Mouse (Mus musculus): ENCODE results near the gene Coro2a. TPM values are rescaled to one million over a fixed set of nuclear protein-coding genes. Genes with fewer than 3 reads are reported as not detected.
A peak's percentile ranks its signal among the peaks of the same experiment; 100 is the strongest.

Gene Coro2a
- polyA plus RNA-seq, 1 experiment from 2014 or later, result 66.0 TPM

- no peak overlapping the region for H3K4me3 ChIP-seq (replicated peaks)
- ATAC-seq, result no peak
- no peaks in the 10 kb centered on the region for H3K27me3 ChIP-seq (replicated peaks)
- peaks cover 15% of the 10 kb centered on the region for H3K4me1 ChIP-seq (replicated peaks)
- H3K4me2 ChIP-seq (replicated peaks), result no peak overlapping the region
- no peaks in the 10 kb centered on the region for H3K9me3 ChIP-seq
- H3K27ac ChIP-seq, result no peak overlapping the region
- no peaks in the 10 kb centered on the region for H3K36me3 ChIP-seq
- H3K9ac ChIP-seq, result no peak overlapping the region
- WGBS, result 81% methylated on average over 2 of the region's 2 CpGs
Observed at GRCm38 (mm10) chr4:46632465-46632864, 30.5 kb upstream of the Coro2a start.

GRCm38 (mm10) chr4:46630390-46630789 is 28.4 kb upstream of the Coro2a start:
- peak overlapping the region; percentile 60; the same call in 1 of the 2 replicates for H3K27ac ChIP-seq
- peaks cover 20% of the 10 kb centered on the region for H3K4me1 ChIP-seq (replicated peaks)
- WGBS, result 59% methylated on average over 9 of the region's 9 CpGs
- H3K4me3 ChIP-seq (replicated peaks), result no peak overlapping the region
- no peak overlapping the region for H3K4me2 ChIP-seq (replicated peaks)
- ATAC-seq, result no peak
- H3K9me3 ChIP-seq, result no peaks in the 10 kb centered on the region
- no peaks in the 10 kb centered on the region for H3K36me3 ChIP-seq
- no peak overlapping the region for H3K9ac ChIP-seq
- no peaks in the 10 kb centered on the region for H3K27me3 ChIP-seq (replicated peaks)

DNA sequence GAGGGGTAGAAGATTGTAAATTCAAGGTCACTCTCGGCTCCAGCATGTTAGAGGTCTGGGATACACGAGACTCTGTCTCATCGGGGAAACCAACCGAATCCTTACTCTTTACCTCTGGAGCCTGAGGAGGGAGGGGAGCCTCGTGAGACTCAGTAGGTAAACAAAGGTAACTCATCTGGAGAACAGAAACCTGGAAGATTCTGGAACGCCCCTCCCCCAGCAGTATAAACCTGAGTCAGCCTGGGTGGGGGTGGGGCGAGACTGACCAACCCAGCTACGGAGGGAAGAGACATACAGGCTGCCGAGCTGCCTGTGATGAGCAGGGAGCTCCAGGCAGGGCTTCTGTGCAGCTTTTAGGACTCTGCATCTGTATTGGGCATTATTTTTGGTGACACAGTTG is 26.9 kb upstream of the Coro2a start:
- Histone ChIP-seq H3K9ac (no peak overlapping the region), H3K36me3 (no peaks in the 10 kb centered on the region), H3K9me3 (no peaks in the 10 kb centered on the region), H3K4me2 (replicated peaks) (0 out of 2 replicates have a peak overlapping the region, but pooled peaks have one; percentile 29), H3K4me3 (replicated peaks) (no peak overlapping the region), H3K4me1 (replicated peaks) (peaks cover 20% of the 10 kb centered on the region), H3K27me3 (replicated peaks) (no peaks in the 10 kb centered on the region), H3K27ac (peak overlapping the region; percentile 55; the same call in 1 of the 2 replicates)
- ATAC-seq, result peak; percentile 72
- 16% methylated on average over 9 of the region's 9 CpGs for WGBS

GRCm38 (mm10) chr4:46628081-46628480 is 26.1 kb upstream of the Coro2a start:
- no peak overlapping the region; the same call in 1 of the 2 replicates for H3K4me2 ChIP-seq (replicated peaks)
- peak overlapping the region; percentile 67 for H3K27ac ChIP-seq
- ATAC-seq, result peak; percentile 27; the same call in 1 of the 2 replicates
- no peaks in the 10 kb centered on the region for H3K36me3 ChIP-seq
- H3K4me3 ChIP-seq (replicated peaks), result no peak overlapping the region
- H3K9me3 ChIP-seq, result no peaks in the 10 kb centered on the region
- peaks cover 21% of the 10 kb centered on the region for H3K4me1 ChIP-seq (replicated peaks)
- WGBS, result 66% methylated on average over 11 of the region's 11 CpGs
- H3K27me3 ChIP-seq (replicated peaks), result no peaks in the 10 kb centered on the region
- H3K9ac ChIP-seq, result no peak overlapping the region

- 77% methylated on average over 10 of the region's 10 CpGs for WGBS
- H3K36me3 ChIP-seq, result no peaks in the 10 kb centered on the region
- no peaks in the 10 kb centered on the region for H3K9me3 ChIP-seq
- ATAC-seq, result no peak
- no peak overlapping the region for H3K4me3 ChIP-seq (replicated peaks)
- H3K27ac ChIP-seq, result no peak overlapping the region
- H3K4me1 ChIP-seq (replicated peaks), result peaks cover 31% of the 10 kb centered on the region
- no peak overlapping the region for H3K9ac ChIP-seq
- no peaks in the 10 kb centered on the region for H3K27me3 ChIP-seq (replicated peaks)
- H3K4me2 ChIP-seq (replicated peaks), result no peak overlapping the region
Observed at GRCm38 (mm10) chr4:46625101-46625500, 23.1 kb upstream of the Coro2a start.

DNA sequence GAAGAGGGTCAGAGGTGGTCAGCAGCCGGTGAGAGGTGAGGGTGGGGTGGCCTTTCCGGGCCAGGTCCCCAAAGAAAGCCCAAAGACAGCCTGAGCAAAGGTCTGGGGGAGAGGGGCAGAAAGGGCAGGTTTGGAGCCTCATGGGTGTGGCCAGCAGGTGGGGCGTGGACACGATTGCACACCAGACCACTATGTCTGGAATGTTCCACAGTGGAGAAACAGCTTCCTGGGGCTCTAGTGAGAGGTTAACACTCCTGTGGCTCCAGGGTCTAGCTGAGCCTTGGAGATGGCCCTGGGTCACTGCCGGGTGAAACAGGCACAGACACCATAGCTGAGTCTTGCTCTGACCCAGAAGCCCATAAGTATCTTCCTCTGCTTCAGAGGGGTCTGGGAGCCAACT is 21.0 kb upstream of the Coro2a start:
- peaks cover 20% of the 10 kb centered on the region for H3K4me1 ChIP-seq (replicated peaks)
- no peak overlapping the region for H3K27ac ChIP-seq
- no peak overlapping the region for H3K4me2 ChIP-seq (replicated peaks)
- H3K9ac ChIP-seq, result no peak overlapping the region
- H3K4me3 ChIP-seq (replicated peaks), result no peak overlapping the region
- H3K36me3 ChIP-seq, result no peaks in the 10 kb centered on the region
- WGBS, result 60% methylated on average over 5 of the region's 5 CpGs
- H3K9me3 ChIP-seq, result no peaks in the 10 kb centered on the region
- peak; percentile 29; the same call in 1 of the 2 replicates for ATAC-seq
- H3K27me3 ChIP-seq (replicated peaks), result no peaks in the 10 kb centered on the region

GRCm38 (mm10) chr4:46620946-46621345 is 18.9 kb upstream of the Coro2a start:
- 76% methylated on average over 8 of the region's 8 CpGs for WGBS
- Histone ChIP-seq H3K4me1 (replicated peaks) (peaks cover 15% of the 10 kb centered on the region), H3K27me3 (replicated peaks) (no peaks in the 10 kb centered on the region)

GRCm38 (mm10) chr4:46620330-46620729 is 18.3 kb upstream of the Coro2a start:
- Histone ChIP-seq H3K36me3 (no peaks in the 10 kb centered on the region), H3K9me3 (no peaks in the 10 kb centered on the region), H3K4me1 (replicated peaks) (peaks cover 15% of the 10 kb centered on the region), H3K9ac (no peak overlapping the region), H3K27me3 (replicated peaks) (no peaks in the 10 kb centered on the region), H3K27ac (no peak overlapping the region), H3K4me3 (replicated peaks) (no peak overlapping the region), H3K4me2 (replicated peaks) (peak overlapping the region; percentile 28; the same call in 1 of the 2 replicates)
- peak; percentile 44 for ATAC-seq
- WGBS, result 19% methylated on average over 23 of the region's 23 CpGs

More at GRCm38 (mm10) chr4:46620946-46621345, 18.9 kb upstream of the Coro2a start:
- Histone ChIP-seq H3K4me3 (replicated peaks) (no peak overlapping the region), H3K4me2 (replicated peaks) (no peak overlapping the region), H3K9me3 (no peaks in the 10 kb centered on the region), H3K36me3 (no peaks in the 10 kb centered on the region), H3K27ac (no peak overlapping the region), H3K9ac (no peak overlapping the region)
- ATAC-seq, result no peak

DNA sequence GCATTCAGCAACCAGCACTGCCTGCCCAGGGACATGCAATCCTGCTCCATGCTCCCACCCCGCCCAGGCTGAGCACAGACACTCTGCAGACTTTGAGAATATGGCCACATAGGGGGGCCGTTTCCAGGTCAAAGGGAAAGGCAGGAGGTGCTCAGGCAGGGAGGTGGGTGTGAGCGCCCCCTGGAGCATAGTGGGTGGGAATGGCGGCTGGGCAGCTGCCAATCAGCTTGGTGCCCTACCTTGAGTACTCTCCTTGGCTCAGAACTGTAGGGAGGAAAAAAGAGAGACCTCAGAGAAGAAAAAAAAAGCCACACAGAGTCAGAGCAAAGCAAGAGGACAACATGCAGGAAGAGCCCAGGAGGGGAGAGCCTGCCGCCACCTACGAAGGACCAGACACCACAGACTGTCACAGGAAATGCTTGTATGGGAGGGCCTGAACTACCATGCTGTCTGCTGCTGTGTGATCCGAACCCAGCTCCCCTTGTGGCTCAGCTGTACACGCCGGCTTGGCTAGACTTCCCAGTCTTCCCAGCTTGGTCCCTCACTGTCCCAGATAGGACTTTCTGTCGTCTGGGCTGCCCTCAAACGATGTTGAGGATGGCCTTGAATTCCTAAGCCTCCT is 16.3 kb upstream of the Coro2a start:
- Histone ChIP-seq H3K27ac (no peak overlapping the region), H3K9ac (no peak overlapping the region), H3K4me2 (replicated peaks) (no peak overlapping the region), H3K9me3 (no peaks in the 10 kb centered on the region), H3K27me3 (replicated peaks) (no peaks in the 10 kb centered on the region), H3K4me3 (replicated peaks) (no peak overlapping the region), H3K36me3 (no peaks in the 10 kb centered on the region), H3K4me1 (replicated peaks) (peaks cover 13% of the 10 kb centered on the region)
- WGBS, result 64% methylated on average over 11 of the region's 11 CpGs
- no peak for ATAC-seq

GRCm38 (mm10) chr4:46617408-46617807 is 15.4 kb upstream of the Coro2a start:
- H3K4me1 ChIP-seq (replicated peaks), result peaks cover 6% of the 10 kb centered on the region
- no peaks in the 10 kb centered on the region for H3K9me3 ChIP-seq
- 79% methylated on average over 6 of the region's 6 CpGs for WGBS
- no peaks in the 10 kb centered on the region for H3K36me3 ChIP-seq
- no peak overlapping the region for H3K27ac ChIP-seq
- H3K4me3 ChIP-seq (replicated peaks), result no peak overlapping the region
- no peak for ATAC-seq
- H3K27me3 ChIP-seq (replicated peaks), result no peaks in the 10 kb centered on the region
- no peak overlapping the region for H3K9ac ChIP-seq
- no peak overlapping the region for H3K4me2 ChIP-seq (replicated peaks)

DNA sequence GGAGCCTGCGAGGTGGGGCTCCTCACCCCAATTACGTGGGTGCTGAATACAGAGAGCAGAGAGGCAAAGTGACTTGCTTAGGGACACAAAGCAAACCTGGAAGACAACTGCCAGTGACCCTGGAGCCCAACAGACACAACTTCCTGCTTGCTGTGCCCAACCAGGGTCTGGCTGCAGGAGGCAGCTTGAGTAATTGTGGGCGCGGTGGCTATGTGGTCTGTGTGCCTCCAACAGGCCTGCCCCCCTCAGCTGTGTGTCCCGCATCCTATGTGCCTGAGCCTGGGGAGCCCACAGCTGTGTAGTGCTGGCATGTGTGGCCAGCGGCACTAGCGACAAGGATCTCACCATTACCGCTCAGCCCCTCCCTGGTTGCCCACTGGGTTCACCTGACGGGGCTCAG is 12.6 kb upstream of the Coro2a start:
- H3K4me2 ChIP-seq (replicated peaks), result no peak overlapping the region
- no peak overlapping the region for H3K27ac ChIP-seq
- H3K36me3 ChIP-seq, result no peaks in the 10 kb centered on the region
- H3K4me3 ChIP-seq (replicated peaks), result no peak overlapping the region
- no peaks in the 10 kb centered on the region; the same call in 1 of the 2 replicates for H3K4me1 ChIP-seq (replicated peaks)
- no peaks in the 10 kb centered on the region for H3K9me3 ChIP-seq
- WGBS, result 68% methylated on average over 9 of the region's 9 CpGs
- H3K27me3 ChIP-seq (replicated peaks), result no peaks in the 10 kb centered on the region
- ATAC-seq, result no peak
- no peak overlapping the region for H3K9ac ChIP-seq

DNA sequence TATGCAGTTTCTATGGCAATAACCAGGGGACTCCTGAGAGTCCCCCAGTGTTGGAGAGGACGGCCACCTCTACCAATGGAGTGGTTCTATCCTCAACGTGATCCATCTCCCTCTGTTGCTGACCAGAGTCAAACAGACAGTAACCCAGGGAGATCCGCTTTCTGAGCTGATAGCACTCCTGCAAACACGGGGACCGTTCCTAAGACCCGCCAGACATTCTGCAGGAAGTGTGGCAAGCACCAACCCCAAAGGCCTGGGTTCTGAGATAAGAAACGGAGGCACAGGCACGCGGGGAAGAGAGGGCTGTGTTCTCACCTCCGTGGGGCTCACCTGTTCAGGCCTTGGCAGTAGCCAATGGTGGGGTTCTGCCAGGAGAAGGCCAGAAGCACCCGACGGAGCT is 11.6 kb upstream of the Coro2a start:
- no peak for ATAC-seq
- Histone ChIP-seq H3K4me1 (replicated peaks) (no peaks in the 10 kb centered on the region), H3K9me3 (no peaks in the 10 kb centered on the region), H3K9ac (no peak overlapping the region), H3K4me3 (replicated peaks) (no peak overlapping the region), H3K36me3 (no peaks in the 10 kb centered on the region), H3K27ac (no peak overlapping the region), H3K27me3 (replicated peaks) (0 out of 2 replicates have a peak, but pooled peaks cover 3% of the 10 kb centered on the region), H3K4me2 (replicated peaks) (no peak overlapping the region)
- 69% methylated on average over 12 of the region's 12 CpGs for WGBS

GRCm38 (mm10) chr4:46611181-46611580 is 9.2 kb upstream of the Coro2a start:
- no peaks in the 10 kb centered on the region for H3K9me3 ChIP-seq
- no peaks in the 10 kb centered on the region for H3K36me3 ChIP-seq
- 0 out of 2 replicates have a peak, but pooled peaks cover 3% of the 10 kb centered on the region for H3K27me3 ChIP-seq (replicated peaks)
- no peak overlapping the region for H3K4me2 ChIP-seq (replicated peaks)
- H3K4me1 ChIP-seq (replicated peaks), result no peaks in the 10 kb centered on the region
- no peak overlapping the region for H3K4me3 ChIP-seq (replicated peaks)
- peak; percentile 48 for ATAC-seq
- 4% methylated on average over 4 of the region's 4 CpGs for WGBS
- H3K9ac ChIP-seq, result no peak overlapping the region
- no peak overlapping the region for H3K27ac ChIP-seq

Measured in intestine, embryonic 15.5 days (tissue).